24 mouse cellular contexts compared by ENCODE assay signal in the genomic region with DNA sequence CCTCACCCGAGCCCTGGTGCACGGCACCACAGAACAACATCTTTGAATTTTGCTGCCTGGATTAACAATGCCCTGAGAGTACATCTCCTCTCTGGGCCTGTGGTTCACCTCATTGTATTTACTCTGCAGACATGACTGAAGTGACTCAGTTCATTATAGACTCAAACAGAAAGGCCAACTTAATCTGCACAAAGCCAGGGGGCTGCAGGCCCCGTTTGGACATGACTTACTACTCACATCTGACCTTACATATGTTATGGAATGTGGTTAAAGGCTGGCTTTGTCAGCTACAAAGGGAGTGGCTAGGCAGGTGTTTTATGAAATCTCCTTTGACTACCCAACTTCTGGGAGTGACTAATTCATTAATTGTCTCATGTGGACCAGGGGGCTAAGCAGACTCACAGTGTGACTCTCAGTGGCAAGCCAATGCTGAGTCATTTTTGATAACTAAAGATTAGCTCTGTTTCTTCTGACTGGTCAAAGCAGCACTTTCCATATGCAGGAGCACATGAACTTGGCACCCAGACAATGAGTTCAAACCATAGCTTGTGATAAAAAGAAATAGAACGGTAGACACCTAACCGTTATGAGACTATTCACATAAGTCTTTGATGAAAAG.
DNase-seq lines count a peak whose midpoint lies in the region; ATAC-seq and TF ChIP-seq lines count a peak whose summit lies in the region.
"Had no signal": no experiment of that assay in that cellular context is flagged by ENCODE, and none has a peak within 500 bp of the region (broad histone marks: within the 10 kb centered on the region; RNA-seq: fewer than 3 reads in every experiment).

No protein-coding gene starts in this region.

- H3K4me2 ChIP-seq in midbrain, embryonic 11.5 days = no peak overlapping the region
- no peak overlapping the region for H3K4me2 ChIP-seq in stomach, embryonic 14.5 days (replicated peaks; ENCODE audit: low read depth, low read length)
- H3K4me2 ChIP-seq in stomach, postnatal 0 days (replicated peaks; ENCODE audit: low read depth) = no peak overlapping the region
- H3K4me2 ChIP-seq in intestine, postnatal 0 days (replicated peaks; ENCODE audit: low read depth) = no peak overlapping the region
- H3K4me2 ChIP-seq: forebrain, embryonic 13.5 days; heart, embryonic 13.5 days; hindbrain, embryonic 12.5 days; hindbrain, embryonic 15.5 days had no signal

- H3K4me3 ChIP-seq in midbrain, embryonic 11.5 days (ENCODE audit: low read depth, low read length) = no peak overlapping the region
- H3K4me3 ChIP-seq in midbrain, embryonic 10.5 days = no peak overlapping the region
- no peak overlapping the region for H3K4me3 ChIP-seq in stomach, embryonic 14.5 days (ENCODE audit: low read depth, low read length)
- H3K4me3 ChIP-seq in stomach, postnatal 0 days (ENCODE audit: low read depth, low read length) = no peak overlapping the region
- no peak overlapping the region for H3K4me3 ChIP-seq in thymus, adult 2 months (ENCODE audit: control insufficient read depth, insufficient read depth, low read length)
- no peak overlapping the region for H3K4me3 ChIP-seq in intestine, postnatal 0 days (ENCODE audit: low read depth, low read length)
- H3K4me3 ChIP-seq: forebrain, embryonic 10.5 days; forebrain, embryonic 13.5 days; heart, adult 2 months; heart, embryonic 10.5 days; heart, embryonic 13.5 days; hindbrain, embryonic 12.5 days; hindbrain, embryonic 15.5 days had no signal

- no peak for TF ChIP-seq EP300 in stomach, postnatal 0 days (optimal IDR thresholded peaks at IDR 0.05)

- DNase-seq in midbrain, embryonic 11.5 days (ENCODE audit: low spot score, missing footprints) = peak; percentile 49
- DNase-seq in midbrain, embryonic 10.5 days (ENCODE audit: low spot score) = no peak
- DNase-seq in Muller cell, postnatal 12 days (ENCODE audit: inconsistent ontology term) = peak; percentile 49
- no peak for DNase-seq in stomach, postnatal 0 days (ENCODE audit: low spot score)
- DNase-seq in adrenal gland, postnatal 14 days = no peak
- DNase-seq in thymus, adult 2 months = no peak
- DNase-seq: adrenal gland, postnatal 25 days; cerebellum, adult 18-20 months; cerebellum, adult 9-10 months; cerebellum, postnatal 14 days; gastrocnemius, postnatal 14 days; heart, adult 2 months; kidney, adult 11 months had no signal

- TF ChIP-seq CTCF in stomach, postnatal 0 days (IDR thresholded peaks at IDR 0.05; ENCODE audit: low read depth) = no peak
- TF ChIP-seq CTCF in thymus, adult 2 months (IDR thresholded peaks at IDR 0.05; ENCODE audit: borderline replicate concordance, control insufficient read depth, extremely low read depth, insufficient read depth, low read length, poor library complexity) = no peak
- no peak for TF ChIP-seq CTCF in intestine, postnatal 0 days (IDR thresholded peaks at IDR 0.05; ENCODE audit: low read depth)

- no peaks in the 10 kb centered on the region for H3K4me1 ChIP-seq in midbrain, embryonic 11.5 days (ENCODE audit: control insufficient read depth, insufficient read depth, low read length)
- H3K4me1 ChIP-seq in midbrain, embryonic 10.5 days = no peaks in the 10 kb centered on the region
- H3K4me1 ChIP-seq in stomach, embryonic 14.5 days (ENCODE audit: control insufficient read depth, insufficient read depth, low read length) = no peaks in the 10 kb centered on the region
- H3K4me1 ChIP-seq in stomach, postnatal 0 days (replicated peaks; ENCODE audit: control insufficient read depth, insufficient read depth) = no peaks in the 10 kb centered on the region
- no peaks in the 10 kb centered on the region for H3K4me1 ChIP-seq in thymus, adult 2 months (replicated peaks; ENCODE audit: control insufficient read depth, insufficient read depth, low read length)
- H3K4me1 ChIP-seq in intestine, postnatal 0 days (replicated peaks; ENCODE audit: control insufficient read depth, insufficient read depth, low read length) = no peaks in the 10 kb centered on the region
- H3K4me1 ChIP-seq: forebrain, embryonic 13.5 days; heart, embryonic 10.5 days; hindbrain, embryonic 12.5 days; hindbrain, embryonic 15.5 days had no signal

- 78% methylated on average over 5 of the region's 5 CpGs for WGBS in midbrain, embryonic 11.5 days
- WGBS in midbrain, embryonic 10.5 days = 85% methylated on average over 5 of the region's 5 CpGs
- 49% methylated on average over 5 of the region's 5 CpGs for WGBS in stomach, embryonic 14.5 days
- WGBS in stomach, postnatal 0 days = 43% methylated on average over 5 of the region's 5 CpGs
- 90% methylated on average over 5 of the region's 5 CpGs for WGBS in thymus, adult 2 months
- WGBS in intestine, postnatal 0 days = 65% methylated on average over 5 of the region's 5 CpGs

- H3K27me3 ChIP-seq in midbrain, embryonic 11.5 days (ENCODE audit: control insufficient read depth, insufficient read depth, low read length) = no peaks in the 10 kb centered on the region
- no peaks in the 10 kb centered on the region for H3K27me3 ChIP-seq in midbrain, embryonic 10.5 days (ENCODE audit: low read depth, poor library complexity, severe bottlenecking)
- H3K27me3 ChIP-seq in stomach, embryonic 14.5 days (ENCODE audit: control insufficient read depth, insufficient read depth, low read length) = no peaks in the 10 kb centered on the region
- no peaks in the 10 kb centered on the region for H3K27me3 ChIP-seq in stomach, postnatal 0 days (ENCODE audit: control insufficient read depth, insufficient read depth, low read length)
- H3K27me3 ChIP-seq in thymus, adult 2 months (ENCODE audit: control insufficient read depth, insufficient read depth, low read length) = no peaks in the 10 kb centered on the region
- no peaks in the 10 kb centered on the region for H3K27me3 ChIP-seq in intestine, postnatal 0 days (replicated peaks; ENCODE audit: control insufficient read depth, insufficient read depth, low read length)
- H3K27me3 ChIP-seq: CH12.LX; forebrain, embryonic 13.5 days; heart, embryonic 13.5 days; hindbrain, embryonic 12.5 days; hindbrain, embryonic 15.5 days had no signal

- no peak for ATAC-seq in midbrain, embryonic 11.5 days (ENCODE audit: low FRiP score)
- ATAC-seq in stomach, embryonic 14.5 days (ENCODE audit: insufficient number of reproducible peaks, insufficient read depth, low FRiP score, low read depth) = 0 out of 2 replicates have a peak, but pooled peaks have one; percentile 18
- 0 out of 2 replicates have a peak, but pooled peaks have one; percentile 15 for ATAC-seq in stomach, postnatal 0 days (ENCODE audit: low FRiP score, low TSS enrichment)
- no peak for ATAC-seq in intestine, postnatal 0 days
- ATAC-seq: forebrain, embryonic 13.5 days; forebrain, embryonic 16.5 days had no signal

- no peak overlapping the region for H3K27ac ChIP-seq in midbrain, embryonic 11.5 days (ENCODE audit: low read depth, low read length)
- no peak overlapping the region for H3K27ac ChIP-seq in midbrain, embryonic 10.5 days (replicated peaks)
- no peak overlapping the region for H3K27ac ChIP-seq in stomach, embryonic 14.5 days (ENCODE audit: low read length)
- H3K27ac ChIP-seq in stomach, postnatal 0 days (replicated peaks) = no peak overlapping the region
- H3K27ac ChIP-seq in thymus, adult 2 months (ENCODE audit: control insufficient read depth, insufficient read depth, low read length) = no peak overlapping the region
- no peak overlapping the region for H3K27ac ChIP-seq in intestine, postnatal 0 days (ENCODE audit: low read depth, low read length)
- H3K27ac ChIP-seq: forebrain, embryonic 10.5 days; forebrain, embryonic 13.5 days; heart, adult 2 months; heart, embryonic 10.5 days; heart, embryonic 13.5 days; hindbrain, embryonic 12.5 days; hindbrain, embryonic 15.5 days had no signal

- TF ChIP-seq POLR2A in thymus, adult 2 months (IDR thresholded peaks at IDR 0.05; ENCODE audit: control insufficient read depth, extremely low read depth, insufficient read depth, low read length, poor library complexity) = no peak

- H3K36me3 ChIP-seq in midbrain, embryonic 11.5 days (ENCODE audit: control insufficient read depth, insufficient read depth, low read length) = no peaks in the 10 kb centered on the region
- H3K36me3 ChIP-seq in midbrain, embryonic 10.5 days = no peaks in the 10 kb centered on the region
- no peaks in the 10 kb centered on the region for H3K36me3 ChIP-seq in stomach, embryonic 14.5 days (ENCODE audit: control insufficient read depth, insufficient read depth, low read length)
- H3K36me3 ChIP-seq in stomach, postnatal 0 days (ENCODE audit: control insufficient read depth, insufficient read depth, low read length) = no peaks in the 10 kb centered on the region
- H3K36me3 ChIP-seq in thymus, adult 2 months (ENCODE audit: control insufficient read depth, insufficient read depth, low read length) = no peaks in the 10 kb centered on the region
- no peaks in the 10 kb centered on the region for H3K36me3 ChIP-seq in intestine, postnatal 0 days (ENCODE audit: control insufficient read depth, insufficient read depth)
- H3K36me3 ChIP-seq: forebrain, embryonic 10.5 days; G1E; heart, embryonic 10.5 days; heart, embryonic 13.5 days; hindbrain, embryonic 12.5 days; hindbrain, embryonic 15.5 days had no signal

- H3K9me3 ChIP-seq in midbrain, embryonic 11.5 days (ENCODE audit: control insufficient read depth, low read length) = no peaks in the 10 kb centered on the region
- H3K9me3 ChIP-seq in midbrain, embryonic 10.5 days (replicated peaks) = no peaks in the 10 kb centered on the region
- H3K9me3 ChIP-seq in stomach, embryonic 14.5 days (ENCODE audit: control insufficient read depth, low read depth, low read length) = no peaks in the 10 kb centered on the region
- H3K9me3 ChIP-seq in stomach, postnatal 0 days (ENCODE audit: control insufficient read depth, low read length) = no peaks in the 10 kb centered on the region
- H3K9me3 ChIP-seq in intestine, postnatal 0 days (ENCODE audit: control insufficient read depth) = no peaks in the 10 kb centered on the region
- H3K9me3 ChIP-seq: forebrain, embryonic 10.5 days; forebrain, embryonic 13.5 days; G1E; heart, embryonic 10.5 days; heart, embryonic 13.5 days; hindbrain, embryonic 12.5 days; hindbrain, embryonic 15.5 days had no signal

- H3K9ac ChIP-seq in midbrain, embryonic 11.5 days (ENCODE audit: low read length) = no peak overlapping the region
- H3K9ac ChIP-seq in stomach, embryonic 14.5 days (replicated peaks; ENCODE audit: low read depth, low read length) = no peak overlapping the region
- no peak overlapping the region for H3K9ac ChIP-seq in stomach, postnatal 0 days (ENCODE audit: low read length)
- H3K9ac ChIP-seq in intestine, postnatal 0 days (ENCODE audit: low read depth, low read length) = no peak overlapping the region
- H3K9ac ChIP-seq: forebrain, embryonic 13.5 days; heart, embryonic 13.5 days; hindbrain, embryonic 12.5 days; hindbrain, embryonic 15.5 days had no signal

Comparison
In these comparisons a context has a peak if more than half of its experiments do, and no peak if none do; other contexts are left out.
1. DNase-seq: peak in midbrain, embryonic 11.5 days (single experiment) and Muller cell, postnatal 12 days (single experiment); none in midbrain, embryonic 10.5 days (single experiment), stomach, postnatal 0 days (single experiment), adrenal gland, postnatal 14 days (single experiment) and thymus, adult 2 months (single experiment).
2. ATAC-seq: peak in stomach, embryonic 14.5 days (single experiment) and stomach, postnatal 0 days (single experiment); none in midbrain, embryonic 11.5 days (single experiment) and intestine, postnatal 0 days (single experiment).